Mouse (Mus musculus): ENCODE measurements around the gene Ciita.

- TF ChIP-seq MAX (IDR thresholded peaks at IDR 0.05; ENCODE audit: low read depth) (no peak), E2F4 (IDR thresholded peaks at IDR 0.05; ENCODE audit: insufficient read depth) (no peak), POLR2A (IDR thresholded peaks at IDR 0.05; ENCODE audit: insufficient read length, low read depth) (no peak), CEBPB (IDR thresholded peaks at IDR 0.05; ENCODE audit: insufficient read depth, poor library complexity, severe bottlenecking) (no peak), MYOG (IDR thresholded peaks at IDR 0.05; ENCODE audit: control insufficient read depth in 1 of 3, insufficient read depth in 1 of 3, insufficient read length in 2 of 3, low read depth in 2 of 3) (no peak)
Measured at GRCm38 (mm10) chr16:10520908-10521614, 41.2 kb downstream of the Ciita start.

Measured in myocyte (in vitro differentiated cells).